Mouse (Mus musculus): Measurements from ENCODE around the gene BC025920.

GRCm38 (mm10) chr10:81598342-81598741 is 7.7 kb upstream of the BC025920 start:
- TF ChIP-seq CTCF (IDR thresholded peaks at IDR 0.05; ENCODE audit: control insufficient read depth, insufficient read depth, insufficient read length) (no peak), MYOD1 (IDR thresholded peaks at IDR 0.05; ENCODE audit: control insufficient read depth, insufficient read length, low read depth) (no peak), FOSL1 (IDR thresholded peaks at IDR 0.05; ENCODE audit: insufficient read depth, low read length, poor library complexity, severe bottlenecking) (no peak)
